Mouse (Mus musculus): ENCODE measurements around the gene Amh. TPM values are rescaled to one million over a fixed set of nuclear protein-coding genes. Genes with fewer than 3 reads are reported as not detected.

Gene Amh
- total RNA-seq, 4 experiments from 2014 or later, result 2.4 to 4.0 (median 3.0) TPM

GRCm38 (mm10) chr10:80785963-80786362 is 19.1 kb upstream of the Amh start:
- no peak for DNase-seq (ENCODE audit: low spot score in 2 of 2)

GRCm38 (mm10) chr10:80787517-80787916 is 17.5 kb upstream of the Amh start:
- no peak for DNase-seq (ENCODE audit: low spot score in 2 of 2)

- no peak for DNase-seq (ENCODE audit: low spot score in 2 of 2)
These were observed 14.2 kb upstream of the Amh start for GRCm38 (mm10) chr10:80790761-80791404.

GRCm38 (mm10) chr10:80791476-80792174 is 13.4 kb upstream of the Amh start:
- no peak for DNase-seq (ENCODE audit: low spot score in 2 of 2)

GRCm38 (mm10) chr10:80792175-80793032 is 12.6 kb upstream of the Amh start:
- no peak for DNase-seq (ENCODE audit: low spot score in 2 of 2)

GRCm38 (mm10) chr10:80793033-80793784 is 11.8 kb upstream of the Amh start:
- no peak for DNase-seq (ENCODE audit: low spot score in 2 of 2)

GRCm38 (mm10) chr10:80793803-80794202 is 11.2 kb upstream of the Amh start:
- DNase-seq (ENCODE audit: low spot score in 2 of 2), result no peak

- no peak for DNase-seq (ENCODE audit: low spot score in 2 of 2)
These were observed 10.3 kb upstream of the Amh start for GRCm38 (mm10) chr10:80794750-80795149.

GRCm38 (mm10) chr10:80796307-80796848 is 8.7 kb upstream of the Amh start:
- DNase-seq (ENCODE audit: low spot score in 2 of 2), result no peak

- DNase-seq (ENCODE audit: low spot score in 2 of 2), result peak in 1 of 2 experiments; percentile 69
These were observed 7.6 kb upstream of the Amh start for GRCm38 (mm10) chr10:80797186-80798149.

- DNase-seq (ENCODE audit: low spot score in 2 of 2), result peak; percentile 94 to 96
These were observed 6.7 kb upstream of the Amh start, which contains the start of the genes Sf3a2 and Plekhj1 for GRCm38 (mm10) chr10:80798150-80799006. Gene Sf3a2 (plus strand): TSS chr10:80798198. Gene Plekhj1 (minus strand): TSS chr10:80798626.

- DNase-seq (ENCODE audit: low spot score in 2 of 2), result no peak
These were observed 5.9 kb upstream of the Amh start for GRCm38 (mm10) chr10:80799070-80799566.

- no peak for DNase-seq (ENCODE audit: low spot score in 2 of 2)
These were observed 2.7 kb upstream of the Amh start for GRCm38 (mm10) chr10:80802204-80802912.

GRCm38 (mm10) chr10:80802996-80803395 is 2.0 kb upstream of the Amh start:
- no peak for DNase-seq (ENCODE audit: low spot score in 2 of 2)

GRCm38 (mm10) chr10:80804340-80804739 is 703 bp upstream of the Amh start:
- DNase-seq (ENCODE audit: low spot score in 2 of 2), result no peak

GRCm38 (mm10) chr10:80805322-80805721 is 279 bp downstream of the Amh start:
- DNase-seq (ENCODE audit: low spot score in 2 of 2), result no peak

- DNase-seq (ENCODE audit: low spot score in 2 of 2), result peak in 1 of 2 experiments; percentile 78
These were observed 882 bp downstream of the Amh start for GRCm38 (mm10) chr10:80805925-80806324.
